Mouse (Mus musculus) limb, embryonic 13.5 days (tissue): ENCODE measurements at regions not wholly inside any gene's neighbourhood (a gene's known extent, or its start where the extent isn't known, plus 50 kb on each side); places are given as distances from the start of the nearest gene placed in this dataset.
"Not testable (repeated sequence)": the region's sequence is repeated elsewhere in the genome, so short reads cannot be mapped to it uniquely, and the experiment has no call there.

Experiments used
- ATAC-seq: fragments of 200-750 bp; cut with Nextera tagmentation; 2 replicates; pipeline ENCODE4 v1.8.0; 2017; ENCODE audit warnings: low read depth, moderate number of reproducible peaks, moderate TSS enrichment; ENCODE audit not compliant: low FRiP score
- H3K27ac ChIP-seq: fragments of 300-500 bp; sonication (generic); 2 replicates; pipeline ENCODE4 v1.5.1; 2015; ENCODE audit warnings: inconsistent platforms, mild to moderate bottlenecking, moderate library complexity
- H3K27me3 ChIP-seq: fragments of 300-500 bp; sonication (generic); 2 replicates; pipeline ENCODE4 v1.6.1; 2015; ENCODE audit warnings: mild to moderate bottlenecking, inconsistent platforms
- H3K36me3 ChIP-seq: fragments of 300-500 bp; sonication (generic); 2 replicates; pipeline ENCODE4 v1.6.1; 2015; ENCODE audit warnings: inconsistent platforms, mild to moderate bottlenecking, moderate library complexity
- H3K4me1 ChIP-seq: fragments of 300-500 bp; sonication (generic); 2 replicates; pipeline ENCODE4 v1.6.1; 2015; ENCODE audit warnings: inconsistent platforms
- H3K4me2 ChIP-seq: fragments of 300-500 bp; sonication (generic); replicated peaks from 2 replicates; pipeline ENCODE4 v1.6.1; 2015; ENCODE audit warnings: inconsistent platforms, mild to moderate bottlenecking, moderate library complexity
- H3K4me3 ChIP-seq: fragments of 300-500 bp; sonication (generic); 2 replicates; pipeline ENCODE4 v1.5.1; 2015; ENCODE audit warnings: moderate library complexity, mild to moderate bottlenecking, inconsistent platforms
- H3K9ac ChIP-seq: fragments of 300-500 bp; sonication (generic); 2 replicates; pipeline ENCODE4 v1.6.1; 2015; ENCODE audit warnings: mild to moderate bottlenecking, inconsistent platforms
- H3K9me3 ChIP-seq: fragments of 300-500 bp; sonication (generic); 2 replicates; pipeline ENCODE4 v1.6.1; 2016; ENCODE audit warnings: inconsistent platforms
- WGBS: fragments of 180-500 bp; shearing (Covaris S2); methylation state at CpG from one replicate; pipeline ENCODE4 v1.1.7; 2015; 5-methylcytosine and 5-hydroxymethylcytosine counted together

- not testable (repeated sequence) for H3K9me3 ChIP-seq
Observed at GRCm38 (mm10) chr3:96374343-96374624, 77.8 kb downstream of the BC107364 start.

GRCm38 (mm10) chr3:96373600-96374342 lies 78.3 kb downstream of the BC107364 start:
- H3K9me3 ChIP-seq, H3K9ac ChIP-seq, H3K4me2 ChIP-seq, H3K36me3 ChIP-seq, H3K4me3 ChIP-seq, H3K27ac ChIP-seq, H3K4me1 ChIP-seq, H3K27me3 ChIP-seq: not testable (repeated sequence)
- ATAC-seq = peak; percentile 82
- 4% methylated on average over 2 of the region's 43 CpGs for WGBS

More at GRCm38 (mm10) chr3:96374343-96374624, 77.8 kb downstream of the BC107364 start:
- H3K27ac ChIP-seq, H3K27me3 ChIP-seq, H3K4me2 ChIP-seq, H3K4me3 ChIP-seq, H3K4me1 ChIP-seq, H3K9ac ChIP-seq, ATAC-seq, H3K36me3 ChIP-seq: not testable (repeated sequence)
- no CpG with 5 or more reads among the region's 4 CpGs for WGBS

- H3K36me3 ChIP-seq, H3K4me3 ChIP-seq, H3K27ac ChIP-seq, H3K9me3 ChIP-seq, H3K4me2 ChIP-seq, H3K9ac ChIP-seq, H3K4me1 ChIP-seq, ATAC-seq: not testable (repeated sequence)
- 28% methylated on average over 10 of the region's 10 CpGs for WGBS
- peaks cover 18% of the 10 kb centered on the region for H3K27me3 ChIP-seq
Observed at GRCm38 (mm10) chr3:96362581-96362980, 68.8 kb upstream of the Fcgr1 start.

- H3K36me3 ChIP-seq = no peaks in the 10 kb centered on the region
- no peak for ATAC-seq
- H3K27ac ChIP-seq = no peak overlapping the region
- no peak overlapping the region for H3K9ac ChIP-seq
- H3K9me3 ChIP-seq = no peaks in the 10 kb centered on the region
- H3K4me3 ChIP-seq = no peak overlapping the region
- no peak overlapping the region for H3K4me2 ChIP-seq
- no peaks in the 10 kb centered on the region for H3K4me1 ChIP-seq
- 74% methylated on average over 3 of the region's 3 CpGs for WGBS
- H3K27me3 ChIP-seq = peaks cover 18% of the 10 kb centered on the region
Observed at GRCm38 (mm10) chr3:96360816-96361215, 67.0 kb upstream of the Fcgr1 start.

GRCm38 (mm10) chr3:96360214-96360536 lies 66.4 kb upstream of the Fcgr1 start:
- H3K27me3 ChIP-seq = peaks cover 18% of the 10 kb centered on the region
- not testable (repeated sequence) for H3K27ac ChIP-seq, H3K4me3 ChIP-seq, H3K4me2 ChIP-seq, H3K4me1 ChIP-seq, H3K9ac ChIP-seq, H3K36me3 ChIP-seq, H3K9me3 ChIP-seq
- WGBS = 0% methylated on average over 2 of the region's 21 CpGs
- peak; percentile 85 for ATAC-seq

- WGBS = no CpG with 5 or more reads among the region's 26 CpGs
- H3K36me3 ChIP-seq, H3K27ac ChIP-seq, H3K9ac ChIP-seq, H3K4me2 ChIP-seq, H3K4me3 ChIP-seq, H3K9me3 ChIP-seq, H3K4me1 ChIP-seq: not testable (repeated sequence)
- H3K27me3 ChIP-seq = peaks cover 18% of the 10 kb centered on the region
- ATAC-seq = peak; percentile 81
Observed at GRCm38 (mm10) chr3:96359507-96360213, 65.9 kb upstream of the Fcgr1 start.

- not testable (repeated sequence) for H3K9me3 ChIP-seq, H3K36me3 ChIP-seq, H3K4me3 ChIP-seq, H3K27ac ChIP-seq, H3K4me1 ChIP-seq, H3K4me2 ChIP-seq, H3K9ac ChIP-seq, ATAC-seq, H3K27me3 ChIP-seq
- no CpG with 5 or more reads among the region's 6 CpGs for WGBS
Observed at GRCm38 (mm10) chr3:96351623-96352022, 57.9 kb upstream of the Fcgr1 start.

- not testable (repeated sequence) for H3K4me2 ChIP-seq, H3K9ac ChIP-seq, H3K4me1 ChIP-seq, ATAC-seq, H3K9me3 ChIP-seq, H3K27ac ChIP-seq, H3K27me3 ChIP-seq, H3K36me3 ChIP-seq, H3K4me3 ChIP-seq
- no CpG with 5 or more reads among the region's 13 CpGs for WGBS
Observed at GRCm38 (mm10) chr3:96350985-96351384, 57.2 kb upstream of the Fcgr1 start.

- H3K9me3 ChIP-seq, H3K36me3 ChIP-seq, H3K9ac ChIP-seq, ATAC-seq, H3K4me3 ChIP-seq, H3K27ac ChIP-seq, H3K4me2 ChIP-seq, H3K4me1 ChIP-seq: not testable (repeated sequence)
- H3K27me3 ChIP-seq = peaks cover 33% of the 10 kb centered on the region
- WGBS = no CpG with 5 or more reads among the region's 17 CpGs
Observed at GRCm38 (mm10) chr3:96346543-96346942, 52.8 kb upstream of the Fcgr1 start.

GRCm38 (mm10) chr3:96343471-96344120 lies 49.8 kb upstream of the Fcgr1 start:
- H3K27ac ChIP-seq = no peak overlapping the region
- H3K27me3 ChIP-seq = peaks cover 58% of the 10 kb centered on the region
- no peaks in the 10 kb centered on the region for H3K4me1 ChIP-seq
- no peak overlapping the region for H3K9ac ChIP-seq
- H3K4me2 ChIP-seq = no peak overlapping the region
- no peak for ATAC-seq
- H3K36me3 ChIP-seq = no peaks in the 10 kb centered on the region
- H3K4me3 ChIP-seq = no peak overlapping the region
- H3K9me3 ChIP-seq = no peaks in the 10 kb centered on the region
- WGBS = 2% methylated on average over 27 of the region's 27 CpGs
